ENCODE assay signal across 10 mouse cellular contexts in the genomic region with DNA sequence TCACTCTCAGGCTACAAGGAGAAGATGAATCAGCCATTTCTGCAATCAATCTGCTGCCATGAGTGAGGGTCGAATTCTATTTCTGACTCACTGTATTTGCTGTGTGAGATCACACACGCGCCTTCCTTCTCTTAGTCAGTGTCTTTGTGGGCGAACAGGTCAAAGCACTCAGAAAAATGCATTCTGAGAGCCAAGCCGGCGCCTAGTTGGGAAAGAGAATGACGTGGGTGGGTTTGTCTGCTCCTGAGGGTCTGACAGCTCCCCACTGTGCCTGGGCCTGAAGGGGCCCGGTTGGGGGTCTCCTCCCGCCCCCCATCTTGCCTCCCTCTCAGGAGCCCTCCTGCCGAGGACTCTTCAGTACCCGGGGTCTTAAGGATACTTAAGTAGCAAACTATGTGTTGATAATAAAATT.
DNase-seq lines count a peak whose midpoint lies in the region; ATAC-seq lines count a peak whose summit lies in the region.
"Had no signal": no experiment of that assay in that cellular context is flagged by ENCODE, and none has a peak within 500 bp of the region (broad histone marks: within the 10 kb centered on the region; RNA-seq: fewer than 3 reads in every experiment).

No protein-coding gene starts in this region.

- no peak for DNase-seq in heart, adult 9 months (ENCODE audit: low spot score in 2 of 2)
- peak; percentile 17 for DNase-seq in retina, postnatal 1 day
- DNase-seq in retina, embryonic 14.5 days (ENCODE audit: low spot score), result no peak
- DNase-seq in spleen, postnatal 4 days (ENCODE audit: low spot score in 2 of 2), result no peak
- no peak for DNase-seq in spleen, adult 12 weeks (ENCODE audit: low spot score)
- DNase-seq: heart, adult 18-20 months had no signal

- H3K27ac ChIP-seq in heart, embryonic 12.5 days (ENCODE audit: poor library complexity, severe bottlenecking), result no peak overlapping the region
- H3K27ac ChIP-seq in hindbrain, embryonic 12.5 days, result peak overlapping the region; percentile 79
- H3K27ac ChIP-seq in neural tube, embryonic 14.5 days (ENCODE audit: low read depth, low read length), result peak overlapping the region; percentile 1; the same call in 1 of the 2 replicates
- H3K27ac ChIP-seq: left cerebral cortex, adult 2 months had no signal

- H3K27me3 ChIP-seq in heart, embryonic 12.5 days (replicated peaks), result no peaks in the 10 kb centered on the region
- H3K27me3 ChIP-seq in hindbrain, embryonic 12.5 days, result 0 out of 2 replicates have a peak, but pooled peaks cover 3% of the 10 kb centered on the region
- H3K27me3 ChIP-seq in neural tube, embryonic 14.5 days (ENCODE audit: control insufficient read depth, insufficient read depth, low read length), result no peaks in the 10 kb centered on the region

- no peak overlapping the region for H3K9ac ChIP-seq in heart, embryonic 12.5 days
- no peak overlapping the region for H3K9ac ChIP-seq in hindbrain, embryonic 12.5 days
- H3K9ac ChIP-seq in neural tube, embryonic 14.5 days (replicated peaks; ENCODE audit: low read depth, low read length), result no peak overlapping the region

- H3K4me1 ChIP-seq in heart, embryonic 12.5 days (replicated peaks), result peaks cover 38% of the 10 kb centered on the region
- peaks cover 52% of the 10 kb centered on the region for H3K4me1 ChIP-seq in hindbrain, embryonic 12.5 days
- H3K4me1 ChIP-seq in neural tube, embryonic 14.5 days (ENCODE audit: control insufficient read depth, insufficient read depth, low read length), result peaks cover 19% of the 10 kb centered on the region

- no peak overlapping the region for H3K4me3 ChIP-seq in heart, embryonic 12.5 days
- no peak overlapping the region for H3K4me3 ChIP-seq in hindbrain, embryonic 12.5 days
- no peak overlapping the region for H3K4me3 ChIP-seq in neural tube, embryonic 14.5 days (ENCODE audit: low read depth, low read length)
- H3K4me3 ChIP-seq: left cerebral cortex, adult 2 months had no signal

- ATAC-seq in heart, embryonic 12.5 days (ENCODE audit: insufficient number of reproducible peaks, low FRiP score), result peak; percentile 19; the same call in 1 of the 2 replicates
- ATAC-seq in hindbrain, embryonic 12.5 days (ENCODE audit: low FRiP score), result no peak
- no peak for ATAC-seq in neural tube, embryonic 14.5 days (ENCODE audit: low read depth)

- no peaks in the 10 kb centered on the region for H3K36me3 ChIP-seq in heart, embryonic 12.5 days
- H3K36me3 ChIP-seq in hindbrain, embryonic 12.5 days, result no peaks in the 10 kb centered on the region
- no peaks in the 10 kb centered on the region for H3K36me3 ChIP-seq in neural tube, embryonic 14.5 days (ENCODE audit: control insufficient read depth, insufficient read depth, low read length)

- no peaks in the 10 kb centered on the region for H3K9me3 ChIP-seq in heart, embryonic 12.5 days (replicated peaks)
- H3K9me3 ChIP-seq in hindbrain, embryonic 12.5 days (replicated peaks), result no peaks in the 10 kb centered on the region
- H3K9me3 ChIP-seq in neural tube, embryonic 14.5 days (ENCODE audit: control insufficient read depth, low read length), result no peaks in the 10 kb centered on the region

- peak overlapping the region; percentile 58 for H3K4me2 ChIP-seq in heart, embryonic 12.5 days
- H3K4me2 ChIP-seq in hindbrain, embryonic 12.5 days (replicated peaks), result no peak overlapping the region
- H3K4me2 ChIP-seq in neural tube, embryonic 14.5 days (ENCODE audit: low read depth, low read length), result no peak overlapping the region

- 6% methylated on average over 11 of the region's 11 CpGs for WGBS in heart, embryonic 12.5 days
- WGBS in hindbrain, embryonic 12.5 days, result 11% methylated on average over 11 of the region's 11 CpGs
- WGBS in neural tube, embryonic 14.5 days, result 17% methylated on average over 11 of the region's 11 CpGs
